Mouse (Mus musculus): ENCODE results near the gene 5730455P16Rik.
"Not testable (repeated sequence)": the region's sequence is repeated elsewhere in the genome, so short reads cannot be mapped to it uniquely, and the experiment has no call there.

5730455P16Rik gene

DNA sequence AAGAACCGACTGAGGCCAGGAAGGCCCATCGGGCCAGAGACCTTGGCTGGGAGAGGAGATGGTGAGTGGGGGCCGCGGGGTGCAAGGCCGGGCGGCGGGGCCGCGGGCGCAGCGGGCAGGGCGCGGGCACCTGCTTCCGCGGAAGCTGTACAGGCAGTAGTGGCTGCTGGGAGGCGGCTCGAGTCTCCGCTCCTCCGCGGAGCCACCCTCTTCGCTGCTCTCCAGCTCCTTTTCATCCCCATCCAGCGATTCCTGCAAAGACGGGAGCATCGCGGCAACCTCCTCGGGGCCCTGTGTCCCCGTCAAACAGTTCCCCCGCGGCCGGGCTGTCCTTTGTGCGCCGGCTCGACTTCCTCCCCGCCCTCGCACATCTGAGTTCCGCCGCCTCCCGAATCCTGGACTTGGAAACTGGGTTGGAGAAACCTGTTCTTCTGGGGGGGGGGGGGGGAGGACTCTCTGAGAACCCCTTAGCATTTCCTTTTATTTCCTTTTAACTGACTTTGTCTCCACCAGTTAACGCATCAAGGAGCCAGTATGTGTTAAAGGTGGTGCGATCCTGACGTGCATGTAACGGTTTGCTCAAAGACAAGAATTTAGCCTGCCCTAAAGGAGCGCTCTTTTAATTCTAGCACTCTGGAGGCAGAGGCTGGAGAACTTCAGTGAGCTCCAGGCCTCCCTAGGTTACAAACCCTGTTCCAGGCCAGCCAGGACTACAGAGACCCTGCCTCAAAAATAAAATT, at the start of gene 5730455P16Rik:
Gene 5730455P16Rik (minus strand): TSS at position 323 of the 740 bp plus-strand sequence.
- peak; percentile 91 for DNase-seq (ENCODE audit: low read depth)

DNA sequence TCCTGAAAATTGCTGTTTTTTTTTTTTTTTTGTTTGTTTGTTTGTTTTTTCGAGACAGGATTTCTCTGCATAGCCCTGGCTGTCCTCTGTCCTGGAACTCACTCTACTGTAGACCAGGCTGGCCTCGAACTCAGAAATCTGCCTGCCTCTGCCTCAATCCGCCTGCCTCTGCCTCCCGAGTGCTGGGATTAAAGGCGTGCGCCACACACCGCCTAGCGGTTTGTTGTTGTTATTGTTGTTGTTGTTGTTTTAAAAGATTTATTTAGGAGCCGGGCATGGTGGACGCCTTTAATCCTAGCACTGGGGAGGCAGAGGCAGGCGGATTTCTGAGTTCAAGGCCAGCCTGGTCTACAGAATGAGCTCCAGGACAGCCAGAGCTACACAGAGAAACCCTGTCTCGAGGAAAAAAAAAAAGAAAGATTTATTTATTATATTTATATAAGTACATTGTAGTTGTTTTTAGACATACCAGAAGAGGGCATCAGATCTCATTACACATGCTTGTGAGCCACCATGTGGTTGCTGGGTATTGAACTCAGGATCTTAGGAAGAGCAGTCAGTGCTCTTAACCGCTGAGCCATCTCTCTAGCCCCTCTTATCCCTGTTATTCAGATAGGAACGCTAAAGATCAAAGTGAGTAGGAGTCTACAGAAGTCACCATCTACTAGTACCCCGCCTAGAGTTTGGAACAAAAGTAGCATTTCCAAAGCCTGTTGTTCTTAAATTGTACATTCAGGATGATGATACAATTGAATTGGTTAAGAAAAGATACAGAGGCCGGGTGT, 48.4 kb upstream of the 5730455P16Rik start:
- DNase-seq (ENCODE audit: low read depth), result peak; percentile 49

DNA sequence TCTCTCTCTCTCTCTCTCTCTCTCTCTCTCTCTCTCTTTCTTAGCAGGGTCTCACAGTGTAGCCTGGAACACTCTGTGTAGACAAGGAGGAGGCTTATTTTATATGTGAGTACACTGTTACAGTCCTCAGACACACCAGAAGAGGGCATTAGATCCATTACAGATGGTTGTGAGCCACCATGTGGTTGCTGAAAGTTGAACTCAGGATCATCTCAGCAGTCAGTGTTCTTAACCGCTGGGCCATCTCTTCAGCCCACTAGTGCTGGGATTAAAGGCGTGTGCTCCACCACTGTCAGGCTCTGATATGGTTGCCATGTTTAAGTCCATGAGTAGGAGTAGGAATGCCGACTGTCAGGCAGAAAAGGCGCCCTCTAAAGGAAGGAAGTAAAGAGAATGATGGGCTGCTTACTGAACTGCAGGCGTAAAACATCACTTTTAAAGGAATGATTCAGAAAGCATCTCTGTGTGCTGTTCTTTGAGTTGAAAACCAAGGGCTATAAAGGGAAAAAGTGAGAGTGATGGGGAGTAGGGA, 47.5 kb upstream of the 5730455P16Rik start:
- no peak for DNase-seq (ENCODE audit: low read depth)

DNA sequence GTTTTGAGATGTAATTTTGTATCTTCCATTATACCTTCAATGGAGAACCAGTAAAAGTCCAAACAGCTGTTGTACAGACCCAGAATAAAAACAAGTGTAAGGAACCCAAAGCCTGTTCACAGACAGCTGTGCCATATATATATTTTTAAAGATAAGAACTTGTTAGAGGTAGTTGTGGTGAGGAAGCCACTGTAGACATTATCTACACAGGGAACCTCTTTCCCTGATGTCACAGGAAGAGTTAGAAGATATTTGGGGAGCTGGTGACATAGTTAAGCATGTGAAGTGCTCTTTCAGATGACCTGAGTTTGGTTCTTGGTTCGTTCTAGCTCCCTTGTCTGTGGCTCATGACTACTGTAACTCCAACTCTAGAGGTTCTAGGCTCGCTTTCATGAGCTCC, 46.9 kb upstream of the 5730455P16Rik start:
- DNase-seq (ENCODE audit: low read depth), result peak; percentile 41

DNA sequence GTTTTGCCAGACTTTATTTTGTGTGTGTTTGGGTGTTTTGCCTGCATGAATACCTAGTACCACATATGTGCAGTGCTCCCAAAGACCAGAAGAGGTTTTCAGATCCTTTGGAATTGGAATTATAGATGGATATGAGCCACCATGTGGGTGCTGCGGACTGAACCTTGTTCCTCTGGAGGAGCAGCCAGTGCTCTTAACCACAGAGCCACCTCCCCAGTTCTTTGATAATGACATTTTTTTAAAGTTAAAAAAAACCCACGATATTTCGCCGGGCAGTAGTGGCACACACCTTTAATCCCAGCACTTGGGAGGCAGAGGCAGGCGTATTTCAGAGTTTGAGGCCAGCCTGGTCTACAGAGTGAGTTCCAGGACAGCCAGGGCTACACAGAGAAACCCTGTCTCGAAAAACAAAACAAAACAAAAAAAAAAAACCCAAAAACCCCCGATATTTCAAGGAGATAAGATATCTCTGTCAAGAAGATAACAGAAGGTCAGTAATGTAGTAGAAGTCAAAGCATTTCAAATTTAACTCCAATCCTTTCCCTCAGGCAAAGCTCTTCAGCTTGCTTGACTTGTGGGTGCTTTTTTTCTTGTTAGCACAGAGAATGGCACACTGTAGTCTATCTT, 43.7 kb upstream of the 5730455P16Rik start:
- no peak for DNase-seq (ENCODE audit: low read depth)

DNA sequence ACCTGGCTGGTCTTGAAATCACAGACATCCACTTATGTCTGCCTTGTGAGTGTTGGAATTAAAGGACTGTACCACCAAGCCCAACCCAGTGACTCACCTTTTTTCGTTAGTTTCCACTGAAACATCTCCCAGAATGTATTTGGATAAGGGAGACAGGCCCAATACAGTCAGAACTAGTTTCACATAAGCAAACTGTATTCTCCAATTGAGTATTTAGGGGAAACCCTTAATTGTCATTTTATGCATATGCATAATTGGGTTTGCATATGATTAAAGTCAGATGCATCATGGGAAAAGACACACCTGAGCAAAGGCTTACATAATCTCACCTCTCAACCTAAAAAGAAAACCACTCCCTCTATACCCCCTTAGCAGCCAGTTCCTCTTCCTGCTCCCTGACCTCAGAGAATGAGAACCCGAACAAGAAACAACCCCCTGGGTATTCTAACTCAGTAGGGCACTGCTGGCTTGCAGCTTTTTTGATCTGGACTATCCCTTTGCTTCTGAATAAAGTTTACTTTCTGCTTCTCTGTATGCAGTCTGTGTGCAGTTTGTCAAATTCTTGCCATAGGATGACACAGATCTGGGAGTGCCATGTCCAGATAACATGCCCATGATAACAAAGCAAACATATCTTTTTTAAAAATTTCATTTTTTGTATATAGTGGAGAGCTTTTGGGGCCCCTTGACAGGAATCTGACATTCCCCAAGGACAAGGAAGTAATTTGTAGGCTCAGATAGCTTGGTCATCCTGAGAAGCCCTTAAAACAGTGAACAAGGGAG, 42.6 kb upstream of the 5730455P16Rik start:
- no peak for DNase-seq (ENCODE audit: low read depth)

DNA sequence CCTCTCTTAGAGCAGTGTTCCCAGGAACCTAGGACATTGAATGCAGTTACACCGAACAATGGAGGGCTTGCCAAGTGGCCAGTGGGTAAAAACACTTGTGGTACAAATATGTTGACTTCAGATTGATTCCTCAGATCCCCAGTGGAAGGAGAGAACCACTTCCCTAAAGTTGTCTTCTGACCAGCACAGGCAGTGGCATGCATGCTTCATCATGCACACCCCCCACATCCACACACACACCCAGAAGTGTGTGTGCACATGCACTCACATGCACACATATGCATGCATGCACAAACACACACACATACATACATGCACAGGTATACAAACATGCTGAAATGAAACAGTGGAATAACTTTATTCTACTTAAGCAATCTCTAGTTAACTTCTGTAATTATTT, 41.9 kb upstream of the 5730455P16Rik start:
- DNase-seq (ENCODE audit: low read depth), result no peak

DNA sequence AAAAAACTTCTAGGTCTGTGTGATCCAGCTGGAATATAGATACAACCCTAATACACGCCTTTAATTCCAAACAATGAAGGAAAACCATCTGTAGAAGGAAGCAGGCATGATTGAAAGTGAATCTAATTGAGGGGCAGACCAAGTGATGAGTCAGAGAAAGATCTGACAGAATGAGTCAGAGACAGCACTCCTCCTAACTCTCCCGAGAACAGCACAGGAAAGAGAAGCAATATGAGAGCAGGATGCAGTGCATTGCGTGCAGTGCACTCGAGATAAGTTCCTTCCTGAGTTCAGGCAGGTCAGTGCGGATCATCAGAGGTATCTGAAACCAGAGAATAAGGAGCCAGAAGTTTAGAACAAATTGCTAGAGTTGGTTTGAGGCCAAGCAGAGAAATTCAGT, 39.3 kb upstream of the 5730455P16Rik start:
- peak; percentile 68 for DNase-seq (ENCODE audit: low read depth)

DNA sequence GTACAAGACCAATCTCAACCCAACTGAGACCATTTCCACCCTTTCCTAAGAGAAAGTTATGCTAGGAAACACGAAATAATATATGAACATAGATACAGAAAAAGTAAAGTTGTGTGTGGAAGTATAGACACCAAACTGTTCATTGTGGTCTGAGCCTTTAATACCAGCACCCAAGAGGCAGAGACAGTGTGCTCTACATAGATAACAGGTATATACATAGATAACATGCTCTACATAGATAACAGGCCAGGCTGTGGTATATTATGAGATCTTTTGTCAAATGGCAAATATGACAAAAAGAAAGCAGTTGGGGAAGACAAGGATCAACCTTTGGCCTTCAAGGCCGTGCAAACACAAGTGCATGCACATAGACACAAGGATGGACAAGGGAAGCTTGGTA, 32.5 kb upstream of the 5730455P16Rik start:
- no peak for DNase-seq (ENCODE audit: low read depth)

DNA sequence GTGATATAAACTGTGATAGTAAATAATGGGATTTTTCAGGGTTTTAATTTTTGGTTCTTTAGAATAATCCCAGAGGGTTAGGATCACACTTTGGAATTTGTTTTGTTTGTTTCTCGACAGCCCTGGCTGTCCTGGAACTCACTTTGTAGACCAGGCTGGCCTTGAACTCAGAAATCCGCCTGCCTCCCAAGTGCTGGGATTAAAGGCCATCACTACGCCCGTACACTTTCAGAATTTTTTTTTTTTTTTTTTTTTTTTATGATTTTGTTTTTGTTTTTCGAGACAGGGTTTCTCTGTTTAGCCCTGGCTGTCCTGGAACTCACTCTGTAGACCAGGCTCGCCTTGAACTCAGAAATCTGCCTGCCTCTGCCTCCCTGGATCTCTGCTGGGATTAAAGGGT, 30.0 kb upstream of the 5730455P16Rik start:
- DNase-seq (ENCODE audit: low read depth), result not testable (repeated sequence)

DNA sequence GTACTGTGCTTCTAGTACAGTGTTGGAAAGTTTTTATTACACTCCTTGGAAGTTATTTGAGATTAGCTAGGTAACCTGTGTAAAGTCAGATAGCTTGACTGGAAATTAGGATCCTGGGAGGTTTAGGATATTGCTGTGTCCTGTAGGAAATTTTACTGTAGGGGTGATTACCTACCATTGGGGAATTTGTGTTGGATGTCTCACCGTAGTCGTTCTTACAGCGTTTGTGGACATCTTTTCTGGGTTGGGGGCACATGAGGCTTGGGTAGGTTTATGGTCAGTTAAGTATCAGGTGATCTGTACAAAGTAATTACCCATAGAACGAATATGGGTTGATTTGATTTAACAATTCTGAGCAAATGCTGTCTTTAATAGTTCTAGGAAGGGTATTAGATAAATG, 18.8 kb upstream of the 5730455P16Rik start:
- no peak for DNase-seq (ENCODE audit: low read depth)

DNA sequence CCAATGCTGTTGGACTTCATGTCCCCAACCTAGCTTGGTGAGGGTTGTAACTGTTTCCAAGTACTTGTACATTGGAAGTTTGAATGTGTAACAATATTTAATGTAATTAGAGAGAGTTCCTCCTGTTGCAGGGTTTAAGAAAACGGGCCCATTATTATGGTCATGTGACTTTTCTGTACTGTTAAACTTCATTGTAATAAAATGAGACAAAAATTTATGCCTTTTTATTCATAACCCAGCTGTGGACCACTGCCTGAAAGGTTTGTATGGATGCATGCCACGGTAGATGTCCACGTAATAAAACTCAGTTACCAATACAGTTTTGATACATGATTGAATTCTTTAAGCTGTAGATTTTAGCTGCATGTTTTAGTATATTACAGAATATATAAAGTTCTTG, 18.1 kb upstream of the 5730455P16Rik start:
- no peak for DNase-seq (ENCODE audit: low read depth)

DNA sequence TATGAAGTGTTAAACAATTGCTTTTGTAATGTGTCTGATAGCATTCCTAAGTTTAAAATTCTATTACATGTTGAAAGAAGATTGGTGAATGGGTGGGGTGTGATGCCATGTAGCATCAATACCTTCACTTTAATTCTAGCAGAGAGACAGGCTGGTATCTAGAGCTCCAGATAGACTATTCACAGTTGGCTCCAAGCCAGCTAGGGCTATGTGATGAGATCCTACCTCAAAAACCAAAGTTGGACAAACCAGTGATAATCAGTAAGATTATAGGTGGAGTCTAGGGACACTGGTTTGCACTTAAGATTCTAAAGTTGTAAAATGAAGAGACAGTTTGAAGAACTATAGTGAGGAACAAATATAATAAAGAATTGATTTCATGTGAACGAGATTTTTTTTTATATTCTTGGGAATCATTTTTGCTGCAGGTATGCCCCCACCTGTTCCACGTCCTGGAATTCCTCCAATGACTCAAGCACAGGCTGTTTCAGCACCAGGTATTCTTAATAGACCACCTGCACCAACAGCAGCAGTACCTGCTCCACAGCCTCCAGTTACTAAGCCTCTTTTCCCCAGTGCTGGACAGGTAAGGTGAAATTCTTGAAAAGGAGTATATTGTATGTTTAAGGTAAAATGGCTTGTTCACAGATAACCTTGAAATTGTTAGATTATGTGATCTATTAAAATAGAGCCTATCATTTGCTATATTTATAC, 13.7 kb upstream of the 5730455P16Rik start:
- DNase-seq (ENCODE audit: low read depth), result no peak

DNA sequence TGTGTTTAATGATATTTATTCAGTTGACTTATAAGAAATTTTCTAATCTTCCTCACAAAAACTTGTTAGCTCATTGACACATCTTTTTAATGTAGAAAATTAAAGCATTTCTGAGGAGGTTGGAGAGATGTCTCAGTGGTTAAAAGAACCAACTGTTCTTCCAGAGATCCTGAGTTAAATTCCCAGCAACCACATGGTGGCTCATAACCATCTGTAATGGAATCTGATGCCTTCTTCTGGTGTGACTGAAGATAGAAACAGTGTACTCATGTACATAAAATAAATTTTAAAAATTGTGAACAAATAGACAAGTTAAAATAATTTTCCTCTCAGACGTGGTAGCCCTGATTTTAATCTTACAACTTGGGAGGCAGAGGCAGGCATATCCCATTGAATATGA, 12.1 kb upstream of the 5730455P16Rik start:
- DNase-seq (ENCODE audit: low read depth), result no peak

DNA sequence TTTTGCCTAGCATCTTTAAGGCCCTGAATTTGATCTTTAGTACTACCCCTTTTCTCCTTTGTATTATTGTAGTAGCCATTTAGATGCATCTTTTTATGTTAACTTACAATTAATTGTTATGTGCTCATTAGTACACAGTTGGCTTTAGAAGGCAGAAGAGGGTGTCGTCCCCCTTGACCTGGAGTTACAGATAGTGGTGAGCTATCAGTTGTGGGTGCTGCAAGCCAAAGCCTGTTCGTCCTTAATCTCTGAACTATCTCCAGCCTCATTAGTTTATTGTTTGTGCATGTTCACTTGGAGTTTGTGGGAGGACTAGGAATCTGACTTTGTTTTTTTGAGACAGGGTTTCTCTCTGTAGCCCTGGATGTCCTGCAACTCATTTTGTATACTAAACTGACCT, 9.0 kb upstream of the 5730455P16Rik start:
- no peak for DNase-seq (ENCODE audit: low read depth)

DNA sequence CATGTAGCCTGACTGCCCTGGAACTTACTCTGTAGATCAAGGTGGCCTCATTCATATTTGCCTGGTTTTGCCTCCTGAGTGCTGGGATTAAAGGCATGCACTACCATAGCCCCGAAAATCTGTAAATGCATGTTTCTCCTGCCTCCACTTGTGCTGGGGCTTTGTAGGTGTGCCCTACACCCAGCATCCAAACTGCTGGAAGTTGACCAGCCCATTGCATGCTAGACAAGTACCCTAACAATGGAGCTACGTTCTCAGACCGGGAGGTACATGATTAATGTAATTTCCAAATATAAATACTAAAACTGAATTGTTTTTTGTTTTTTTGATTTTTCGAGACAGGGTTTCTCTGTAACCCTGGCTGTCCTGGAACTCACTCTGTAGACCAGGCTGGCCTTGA, 7.2 kb upstream of the 5730455P16Rik start:
- no peak for DNase-seq (ENCODE audit: low read depth)

DNA sequence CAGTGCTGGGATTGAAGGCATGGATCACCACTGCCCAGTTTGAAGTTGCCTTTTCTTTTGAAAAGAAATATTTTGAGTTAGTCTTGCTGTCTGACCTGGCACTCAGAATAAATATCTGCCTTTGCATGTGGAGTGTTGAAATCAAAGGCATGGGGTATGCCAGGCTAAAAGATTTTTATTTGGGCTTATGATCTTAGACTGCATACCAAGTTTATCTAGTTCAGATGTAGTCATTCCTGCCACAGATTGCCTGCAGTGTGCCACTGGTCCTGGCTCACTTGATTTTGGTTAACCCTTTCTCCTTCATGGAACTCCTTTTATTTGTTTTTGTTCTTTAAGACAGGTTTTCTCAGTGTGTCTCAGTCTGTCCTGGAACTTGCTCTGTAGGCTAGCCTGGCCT, 6.6 kb upstream of the 5730455P16Rik start:
- DNase-seq (ENCODE audit: low read depth), result no peak

DNA sequence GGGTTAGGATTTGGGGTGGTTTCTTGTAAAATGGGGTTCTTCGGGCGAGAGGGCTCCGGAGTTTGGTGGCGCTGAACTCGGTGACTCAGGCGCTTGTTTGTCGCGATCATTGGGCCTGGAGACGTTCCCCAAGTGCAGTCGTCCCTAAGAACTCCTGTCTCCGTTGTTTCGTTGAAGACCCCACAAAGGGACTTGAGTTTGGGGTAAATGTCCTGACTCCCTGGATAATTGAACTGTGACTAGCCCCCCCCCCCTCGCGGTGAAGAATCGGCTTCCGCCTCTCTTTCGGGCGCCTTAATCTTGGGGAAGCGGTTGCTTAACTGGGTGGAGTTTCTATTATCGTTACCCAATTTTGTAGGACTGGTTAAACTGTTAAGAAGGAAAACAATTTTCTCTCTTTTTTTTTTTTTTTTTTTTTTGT, 5.8 kb upstream of the 5730455P16Rik start:
- DNase-seq (ENCODE audit: low read depth), result peak; percentile 86

DNA sequence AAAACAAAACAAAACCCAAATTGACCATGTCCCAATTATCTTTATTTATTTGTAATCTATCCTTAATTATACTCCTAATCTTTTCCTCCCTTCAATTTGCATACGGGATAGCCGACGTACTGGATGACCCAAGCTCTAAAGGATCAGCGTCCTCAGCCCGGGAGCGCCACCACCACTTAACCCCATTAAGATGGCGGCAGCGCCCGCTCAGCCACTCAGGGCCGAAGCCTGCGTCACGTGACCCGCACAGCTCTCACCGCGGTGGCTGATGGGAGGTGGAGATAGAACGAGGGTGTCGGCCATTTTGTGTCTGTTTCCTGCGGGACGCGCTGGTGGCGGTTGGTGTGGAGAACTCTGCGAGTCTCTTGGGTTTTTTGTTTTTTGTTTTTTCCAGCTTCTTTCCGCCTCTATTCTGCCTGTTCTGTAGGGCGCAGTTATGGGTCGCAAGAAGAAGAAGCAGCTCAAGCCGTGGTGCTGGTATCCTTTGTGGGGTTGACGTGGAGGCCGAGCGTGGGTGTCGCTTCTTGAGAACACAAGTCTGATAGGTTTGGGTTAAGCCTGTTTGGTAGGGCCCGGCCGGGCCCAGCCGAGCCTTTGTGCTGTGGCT, 5.3 kb upstream of the 5730455P16Rik start, which contains the start of gene Zfp207:
Gene Zfp207 (plus strand): TSS at position 261 of the 607 bp plus-strand sequence.
- DNase-seq (ENCODE audit: low read depth), result peak; percentile 98

DNA sequence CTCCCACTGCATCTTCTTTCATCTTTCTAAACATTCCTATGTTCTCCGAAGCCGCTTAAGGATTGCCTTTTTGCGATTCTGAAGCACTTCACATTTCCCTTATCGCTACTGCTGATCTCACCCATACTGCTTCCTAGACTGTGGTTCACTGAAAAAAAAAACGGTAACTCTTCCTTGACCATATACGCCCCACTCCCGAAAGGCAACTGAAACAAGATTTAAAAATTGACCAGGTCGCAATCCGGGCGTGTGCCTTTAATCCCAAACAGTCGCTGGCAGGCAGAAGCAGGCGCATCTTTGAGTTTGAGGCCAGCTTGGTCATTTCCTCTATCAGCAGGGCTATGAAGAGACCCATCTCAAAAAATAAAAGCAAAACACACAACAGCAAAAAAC, 4.8 kb upstream of the 5730455P16Rik start:
- peak; percentile 91 for DNase-seq (ENCODE audit: low read depth)

DNA sequence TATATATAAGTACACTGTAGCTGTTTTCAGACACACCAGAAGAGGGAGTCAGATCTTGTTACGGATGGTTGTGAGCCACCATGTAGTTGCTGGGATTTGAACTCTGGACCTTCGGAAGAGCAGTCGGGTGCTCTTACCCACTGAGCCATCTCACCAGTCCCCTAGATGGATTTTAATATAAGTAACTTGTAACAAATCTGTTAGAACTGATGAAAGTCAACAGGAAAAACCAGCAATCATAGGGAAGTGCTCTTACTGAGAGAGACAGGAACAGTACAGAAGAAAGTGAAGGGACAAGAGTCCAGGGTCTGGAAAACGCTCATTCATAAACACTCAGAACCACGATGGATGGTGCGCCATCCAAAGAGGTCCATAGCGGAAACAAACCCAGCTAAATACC, 1.4 kb upstream of the 5730455P16Rik start:
- not testable (repeated sequence) for DNase-seq (ENCODE audit: low read depth)

Data from 416B (cell line).